Mouse (Mus musculus) heart, adult 8-10 months (tissue): ENCODE results near the gene Runx2. TPM values are rescaled to one million over a fixed set of nuclear protein-coding genes. Genes with fewer than 3 reads are reported as not detected.

Experiments used
- DNase-seq: peaks from one replicate; pipeline ENCODE4 v3.0.0; 2022; ENCODE audit warnings: low spot score
- total RNA-seq, 4 experiments: library from RNA; stranded (reverse); gene quantifications; 2 replicates each; pipeline ENCODE4 v1.2.4; 2022

Gene Runx2
- total RNA-seq, 4 experiments from 2014 or later = 0.12 to 1.2 (median 0.51) TPM

DNA sequence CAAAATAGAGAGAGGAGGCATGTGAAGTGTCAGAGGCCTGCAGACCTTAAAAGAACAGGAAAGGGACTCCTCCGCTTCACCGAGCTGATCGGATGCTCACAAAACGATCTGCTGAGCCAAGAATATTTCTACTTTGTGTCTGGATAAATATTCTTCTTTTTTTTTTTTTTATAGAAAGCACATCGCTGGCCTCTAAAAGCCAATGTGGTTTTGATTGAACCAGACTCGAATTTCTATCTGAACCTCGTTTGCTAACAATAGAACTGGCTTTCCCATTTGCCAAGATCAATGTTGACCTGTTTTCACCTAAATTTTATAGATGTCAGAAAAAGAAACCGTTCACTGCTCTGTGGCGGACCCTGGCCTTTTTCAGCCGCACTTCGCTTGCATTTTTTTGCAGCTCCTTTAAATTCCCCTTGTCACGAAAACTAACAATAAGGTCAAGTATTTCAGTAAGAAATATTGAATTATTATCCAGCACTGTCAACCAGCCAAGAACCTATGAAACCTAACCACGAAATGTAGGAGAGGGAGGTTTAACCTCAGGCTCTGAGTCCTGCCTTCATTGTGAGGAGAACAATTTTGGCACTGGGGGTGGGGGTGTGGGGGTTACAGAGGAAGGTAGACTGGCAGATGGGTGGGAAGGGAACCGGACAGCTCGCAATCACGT, 222.4 kb downstream of the Runx2 start:
- DNase-seq = no peak

DNA sequence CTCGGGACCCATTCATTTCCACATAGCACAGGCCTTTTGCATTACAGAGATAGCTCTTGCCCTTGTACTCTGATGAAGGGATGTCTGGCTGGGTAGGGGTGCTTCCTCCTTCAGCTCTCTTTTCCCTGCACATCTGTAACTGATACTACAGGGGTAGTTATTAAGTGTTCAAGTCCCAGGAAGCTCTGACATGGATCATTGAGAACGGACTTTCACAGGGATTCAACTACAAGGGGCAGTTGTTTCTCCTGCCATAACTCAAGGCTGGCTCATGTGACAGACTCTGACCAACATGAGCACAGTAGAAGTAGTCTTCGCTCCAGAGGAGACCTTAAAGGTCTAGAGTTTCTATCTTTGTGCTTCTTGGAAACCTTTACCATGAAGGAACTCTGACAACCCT, 226.1 kb downstream of the Runx2 start:
- no peak for DNase-seq

DNA sequence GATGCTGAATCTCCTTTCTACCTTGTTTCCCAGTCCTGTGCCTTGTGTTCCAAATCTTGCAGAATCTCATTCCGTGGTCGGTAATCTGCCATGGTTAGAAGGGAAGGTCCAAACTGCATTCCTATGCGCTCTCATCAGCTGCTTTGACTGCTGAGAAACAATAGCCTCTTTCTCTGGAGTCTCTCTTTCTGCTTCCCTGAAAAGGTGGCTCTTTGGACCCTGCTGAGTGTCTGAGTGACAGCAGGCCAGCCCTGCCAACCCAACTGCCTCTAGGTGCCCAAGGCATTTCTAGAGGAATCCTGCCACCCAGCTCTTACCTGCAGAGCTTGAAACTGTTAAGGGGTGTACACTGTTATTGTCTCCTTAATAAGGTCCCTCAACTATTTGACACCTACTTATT, 226.6 kb downstream of the Runx2 start:
- no peak for DNase-seq

DNA sequence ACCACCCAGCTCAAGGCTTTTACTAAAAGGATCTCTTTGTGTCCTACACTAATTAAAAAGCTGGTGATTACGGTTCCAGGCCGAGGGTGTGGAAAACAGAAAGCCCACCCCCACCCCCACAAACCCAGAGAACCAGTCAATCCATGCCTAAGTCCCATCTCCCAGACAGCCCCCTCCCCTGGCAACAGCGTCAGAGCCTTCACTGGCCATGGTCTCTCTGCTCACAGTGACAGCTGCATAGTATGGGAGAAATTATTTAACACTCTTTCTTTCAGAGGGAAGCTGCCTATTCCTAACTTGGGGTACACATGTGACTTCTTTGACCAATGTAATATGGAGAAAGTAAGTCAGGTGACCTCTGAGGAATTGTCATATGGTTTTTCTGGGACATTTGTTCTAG, 228.4 kb downstream of the Runx2 start:
- DNase-seq = no peak

DNA sequence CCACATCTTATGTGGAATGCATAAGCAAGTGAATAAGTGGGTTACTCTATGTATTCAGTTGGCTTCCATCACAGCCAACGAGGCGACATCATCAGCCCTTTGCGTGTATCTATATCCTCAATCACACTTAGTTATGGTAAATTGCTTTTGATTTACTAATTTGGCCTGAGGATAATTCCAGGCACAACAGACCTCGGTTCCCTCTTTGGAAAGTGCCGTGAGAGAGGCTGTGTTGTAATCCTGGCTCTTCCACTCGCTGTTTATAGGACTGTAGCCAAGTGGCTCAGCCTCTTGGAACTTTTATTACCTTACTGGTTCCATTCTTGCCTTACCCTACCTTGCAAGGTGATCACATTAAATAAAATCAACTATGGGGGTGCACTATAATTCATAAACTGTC, 229.8 kb downstream of the Runx2 start:
- no peak for DNase-seq

DNA sequence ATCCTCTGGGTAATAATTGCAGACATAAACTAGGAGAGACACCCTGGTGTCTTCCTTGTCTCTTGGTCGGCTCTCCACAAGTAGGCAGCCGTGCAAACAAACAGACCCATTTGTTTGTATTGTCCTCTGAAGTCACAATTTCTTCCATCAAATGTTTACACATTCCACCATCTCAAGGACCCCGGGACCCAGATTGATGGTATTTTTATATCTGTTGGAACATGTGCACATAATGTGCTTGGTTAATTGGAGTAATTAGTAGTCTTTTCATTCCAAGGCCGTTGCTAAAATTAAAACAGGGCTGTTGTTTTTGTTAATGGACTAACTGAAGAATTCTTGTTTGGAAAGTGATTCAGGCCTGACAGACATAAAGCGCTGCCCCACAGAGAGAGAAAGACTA, 236.8 kb downstream of the Runx2 start:
- no peak for DNase-seq

DNA sequence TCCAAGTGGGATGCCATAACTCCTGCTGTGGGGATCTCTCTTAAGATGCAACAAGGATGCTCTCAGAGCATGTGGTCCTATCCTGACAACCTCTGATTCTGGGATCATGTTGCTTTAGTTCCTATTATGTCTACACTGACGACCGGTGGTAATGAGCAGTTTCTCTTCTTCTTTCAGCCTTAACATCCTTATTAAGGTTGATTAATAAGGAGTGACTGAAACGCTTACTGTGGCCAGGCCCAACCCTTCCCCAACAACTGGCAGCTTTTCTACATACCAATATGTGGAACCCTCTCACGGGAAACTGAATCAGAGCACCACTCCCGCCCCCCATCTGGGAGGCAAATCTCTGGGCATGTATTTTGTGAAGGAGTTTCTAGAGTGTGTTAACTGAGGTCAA, 243.7 kb downstream of the Runx2 start:
- no peak for DNase-seq

DNA sequence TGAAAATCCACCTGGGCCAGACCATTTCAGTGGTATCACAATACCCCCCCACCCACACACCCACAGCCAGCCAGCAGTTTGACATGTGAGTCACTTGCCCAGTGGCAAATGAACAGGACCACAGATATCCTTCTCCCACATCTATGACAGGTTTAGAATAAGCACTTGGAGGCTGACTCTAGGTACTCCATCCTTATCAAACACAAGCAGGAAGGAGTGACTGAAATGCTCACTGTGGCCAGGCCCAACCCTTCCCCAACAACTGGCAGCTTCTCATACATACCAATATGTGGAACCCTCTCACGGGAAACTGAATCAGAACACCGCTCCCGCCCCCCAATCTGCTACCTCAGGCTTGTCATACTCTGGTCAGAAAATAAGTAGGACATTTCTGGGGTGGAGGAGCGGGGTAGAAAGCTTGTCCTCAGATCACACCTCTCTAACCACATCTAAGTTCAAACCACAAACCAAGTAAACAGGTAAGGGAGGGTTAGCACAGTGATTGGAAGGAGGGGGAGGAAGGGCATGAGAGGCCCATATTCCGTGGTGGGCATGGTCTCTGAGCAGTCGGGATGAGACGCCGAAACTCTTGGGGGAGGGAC, 245.5 kb downstream of the Runx2 start:
- no peak for DNase-seq

DNA sequence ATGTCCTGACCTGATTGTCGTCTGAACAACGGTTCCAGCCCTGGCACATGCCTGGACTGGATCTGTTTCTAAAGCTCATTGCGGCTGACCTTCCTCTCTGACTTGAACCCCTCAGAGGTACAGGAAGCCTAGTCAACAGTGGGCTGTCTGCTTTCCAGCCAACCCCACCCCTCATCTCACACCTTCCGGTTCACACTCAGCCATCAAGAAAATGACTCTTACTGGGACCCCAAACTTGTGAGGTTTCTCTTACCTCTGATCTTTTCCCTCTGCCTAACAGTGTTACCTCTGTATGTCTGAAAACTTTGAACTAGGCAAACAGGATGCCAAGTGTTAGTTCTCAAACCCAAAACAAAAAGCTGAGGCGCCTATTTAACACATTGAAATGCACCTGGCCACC, 247.6 kb downstream of the Runx2 start:
- DNase-seq = no peak

DNA sequence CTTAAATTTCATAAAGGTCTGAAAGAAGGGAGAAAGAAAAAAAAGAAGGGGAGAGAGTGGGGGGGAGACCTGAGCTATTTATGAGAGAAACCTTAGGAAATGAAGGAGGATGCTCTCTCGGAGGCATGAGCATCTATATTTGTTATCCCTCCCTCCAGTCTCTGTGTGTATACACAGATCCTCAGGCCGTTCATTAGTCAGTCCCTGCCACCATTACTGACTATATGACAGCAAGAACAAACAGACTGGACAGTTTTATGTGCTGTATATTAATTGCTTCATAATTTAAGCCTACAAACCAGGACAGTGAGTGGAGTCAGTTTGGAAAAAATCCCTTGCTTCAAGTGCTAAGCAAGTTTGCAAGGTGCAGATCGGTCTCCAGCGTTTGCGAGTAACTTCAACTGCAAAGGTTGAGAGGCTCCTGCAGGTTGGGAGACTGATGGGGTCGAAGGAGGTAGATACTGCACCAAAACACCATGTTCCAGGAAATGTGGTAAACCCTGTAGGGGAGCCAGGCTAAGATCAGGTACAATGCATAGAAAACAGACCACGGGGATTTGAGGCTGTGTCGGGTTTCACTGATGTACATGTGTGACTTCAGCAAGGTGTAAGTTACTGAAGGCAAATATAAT, 248.6 kb downstream of the Runx2 start:
- DNase-seq = no peak

DNA sequence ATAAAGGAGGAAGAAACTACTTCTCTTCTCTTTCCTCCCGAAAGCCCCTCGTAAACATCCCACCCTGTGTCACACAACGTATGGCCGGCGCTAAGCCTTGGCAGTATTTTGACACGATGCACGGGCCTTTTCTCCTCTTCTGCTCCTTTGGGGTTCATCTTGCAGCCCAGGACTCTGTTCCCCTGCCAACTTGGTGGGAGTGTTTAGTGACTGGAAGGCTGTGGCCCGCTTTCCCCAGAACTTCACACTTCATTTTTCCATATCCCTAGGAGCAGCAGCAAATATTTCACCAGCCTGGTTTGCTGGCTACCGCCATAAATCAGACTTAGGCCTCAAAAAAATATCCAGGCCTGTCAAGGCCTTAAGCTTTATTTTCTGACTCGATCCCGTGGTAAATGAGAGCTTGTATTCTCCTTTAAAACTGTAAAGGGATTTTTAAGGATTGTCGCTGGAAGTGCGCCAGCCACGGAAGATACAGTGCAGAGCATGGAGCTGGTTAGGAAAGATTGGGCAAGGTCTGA, 249.2 kb downstream of the Runx2 start:
- no peak for DNase-seq

DNA sequence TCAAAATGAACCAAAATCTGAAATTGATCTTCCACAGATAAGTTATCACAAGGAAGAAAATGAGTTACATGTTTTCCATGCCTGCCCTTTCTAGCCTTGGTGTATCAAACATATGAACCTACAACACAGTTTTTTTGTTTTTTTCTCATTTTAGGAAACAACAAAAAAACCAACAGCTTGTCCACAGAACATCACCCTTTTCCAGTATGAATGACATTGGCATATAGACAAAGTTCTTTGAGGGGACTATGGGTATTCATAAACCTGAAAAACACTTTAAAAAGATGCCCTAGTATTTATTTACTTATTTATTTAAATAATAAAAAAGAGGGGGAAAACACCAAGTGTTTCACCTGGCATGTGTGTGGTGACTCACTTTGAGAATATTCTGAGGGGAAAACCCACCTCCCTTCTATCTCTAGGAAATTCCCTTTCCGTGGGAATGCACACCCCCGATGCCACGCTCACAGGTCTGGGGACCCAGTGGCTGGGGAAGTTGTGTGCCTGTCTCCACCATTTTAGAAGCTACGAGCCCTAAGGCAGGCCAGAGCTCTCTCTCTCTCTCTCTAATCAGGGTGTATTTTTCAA, 249.9 kb downstream of the Runx2 start:
- no peak for DNase-seq

DNA sequence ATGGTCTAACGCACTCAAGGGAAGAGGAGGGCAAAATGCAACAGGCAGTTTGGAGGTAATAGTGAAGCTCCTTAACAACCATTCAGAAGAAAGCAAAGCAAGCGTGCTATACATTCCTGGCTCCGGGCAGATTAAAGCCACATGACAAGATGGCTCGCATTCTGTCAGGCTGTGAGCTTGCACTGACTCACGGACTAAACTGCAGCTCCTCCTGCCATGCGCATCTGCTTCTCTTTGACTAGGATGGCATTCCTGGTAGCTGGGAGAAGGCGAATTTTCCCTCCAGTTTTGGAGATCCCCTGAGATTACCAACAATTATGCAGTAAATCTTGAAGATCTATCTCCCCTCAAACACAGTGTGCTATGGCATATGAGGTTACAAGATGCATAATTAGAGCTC, 254.6 kb downstream of the Runx2 start:
- no peak for DNase-seq

DNA sequence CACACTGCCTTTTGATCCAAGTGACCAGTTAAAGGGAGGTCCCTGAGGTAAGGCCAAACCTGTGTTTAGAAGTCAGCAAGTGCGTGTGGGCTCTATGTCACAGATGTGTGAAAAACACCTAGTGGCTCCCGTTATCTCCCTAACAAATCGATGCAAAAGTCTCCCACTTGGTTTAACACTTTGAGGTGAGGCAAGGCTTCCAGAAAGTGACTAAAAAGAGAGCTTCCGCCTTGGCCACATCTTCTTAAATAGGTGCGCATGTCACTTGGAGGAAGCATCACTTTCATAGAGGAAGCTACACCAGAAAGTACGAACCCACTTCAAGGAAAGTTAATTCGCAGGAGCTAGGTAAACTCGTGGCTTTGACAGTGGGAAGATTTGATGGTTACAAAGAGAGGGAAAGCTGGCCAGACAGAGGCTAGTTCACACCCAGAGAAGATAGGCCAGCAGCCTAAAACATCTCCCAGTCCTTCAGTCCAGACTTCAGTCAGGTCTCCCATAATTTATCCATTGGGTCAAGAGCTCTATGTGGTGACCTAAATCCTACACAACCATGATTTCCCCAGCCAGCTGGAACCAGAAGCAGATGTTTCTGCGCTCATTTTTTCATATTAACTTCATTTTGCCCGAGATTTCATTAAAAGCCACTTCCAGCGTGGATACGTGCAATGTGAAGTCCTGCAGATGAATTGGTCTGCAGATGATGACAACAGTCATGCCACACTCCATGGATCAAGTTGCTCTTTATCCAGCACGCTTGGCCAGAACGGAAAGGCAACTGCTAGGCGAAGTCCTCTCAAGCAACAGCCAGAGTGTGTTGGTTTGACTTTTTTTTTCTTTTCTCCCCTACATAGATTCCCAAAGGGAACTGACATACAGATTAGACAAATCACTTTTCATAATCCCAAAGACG, 257.1 kb downstream of the Runx2 start:
- DNase-seq = no peak

DNA sequence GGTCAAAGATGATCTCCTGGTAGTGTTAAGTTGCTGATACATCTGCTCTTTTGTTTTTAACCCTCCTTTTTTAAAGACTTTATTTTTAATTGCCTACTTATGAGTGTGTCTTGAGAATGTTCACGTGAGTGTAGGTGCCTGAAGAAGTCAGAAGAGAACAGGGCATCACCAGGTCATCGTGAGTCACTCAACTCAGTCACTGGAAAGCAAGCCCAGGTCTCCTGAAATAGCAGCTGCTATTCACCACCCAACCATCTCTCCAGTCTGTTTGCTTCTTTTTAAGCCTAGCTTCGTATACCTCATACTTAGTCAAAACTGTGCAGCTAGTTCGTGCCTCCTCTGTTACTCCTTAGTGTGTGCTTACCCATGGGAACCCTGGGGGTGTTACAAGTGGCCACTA, 259.7 kb downstream of the Runx2 start:
- DNase-seq = no peak

DNA sequence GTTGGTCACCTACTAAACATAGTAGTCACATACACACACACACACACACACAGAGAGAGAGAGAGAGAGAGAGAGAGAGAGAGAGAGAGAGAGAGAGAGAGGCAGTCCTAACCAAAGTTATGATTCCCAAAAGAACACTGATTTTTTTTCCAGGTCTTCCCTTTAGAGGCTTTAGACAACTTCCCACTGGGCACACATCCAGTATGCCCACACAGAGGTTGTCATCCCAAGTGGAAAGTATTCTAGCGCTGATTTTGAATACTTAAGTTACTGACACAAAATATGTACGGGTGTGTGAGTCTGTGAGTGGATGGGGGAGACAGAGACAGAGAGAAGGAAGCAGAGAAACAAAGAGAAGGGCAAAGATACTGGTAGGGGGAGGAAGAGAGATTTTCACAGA, 265.0 kb downstream of the Runx2 start:
- DNase-seq = no peak

DNA sequence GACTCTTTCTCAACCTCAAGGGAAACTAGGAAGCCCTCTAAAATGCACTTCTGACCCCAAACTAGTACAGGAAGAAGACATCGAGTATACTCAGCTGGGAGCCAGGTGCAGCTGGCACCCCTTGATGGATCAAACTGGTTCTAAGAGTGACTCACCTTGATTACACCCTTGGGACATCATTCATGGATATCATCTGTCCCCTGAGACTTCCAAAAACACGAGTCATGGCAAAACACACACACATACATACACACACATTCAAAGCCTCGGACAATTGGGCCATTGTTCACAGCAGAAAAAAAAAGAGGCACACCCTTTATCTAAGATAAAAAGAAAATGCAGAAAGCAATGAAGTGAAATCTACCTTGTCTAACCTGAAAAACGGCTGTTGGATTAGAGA, 266.7 kb downstream of the Runx2 start:
- no peak for DNase-seq

DNA sequence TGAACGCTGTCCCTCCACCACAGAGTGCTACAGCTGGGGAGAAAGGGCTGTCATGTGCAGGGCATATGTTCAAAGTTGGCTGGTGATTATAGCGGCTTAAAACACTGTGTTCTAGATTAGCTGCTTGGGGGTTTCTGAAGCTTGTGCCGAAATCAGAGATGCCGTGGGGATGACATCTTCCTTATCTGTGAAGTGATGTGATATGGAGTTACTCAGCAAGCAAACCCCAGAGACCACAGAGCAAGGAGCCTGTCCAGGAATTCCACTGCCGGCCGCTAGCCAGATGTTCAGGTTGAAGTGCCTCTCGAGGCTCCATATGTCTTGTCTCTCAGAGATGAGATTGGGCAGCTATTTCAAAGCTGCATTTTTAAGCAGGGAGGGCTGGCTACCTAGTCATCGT, 267.8 kb downstream of the Runx2 start:
- no peak for DNase-seq

DNA sequence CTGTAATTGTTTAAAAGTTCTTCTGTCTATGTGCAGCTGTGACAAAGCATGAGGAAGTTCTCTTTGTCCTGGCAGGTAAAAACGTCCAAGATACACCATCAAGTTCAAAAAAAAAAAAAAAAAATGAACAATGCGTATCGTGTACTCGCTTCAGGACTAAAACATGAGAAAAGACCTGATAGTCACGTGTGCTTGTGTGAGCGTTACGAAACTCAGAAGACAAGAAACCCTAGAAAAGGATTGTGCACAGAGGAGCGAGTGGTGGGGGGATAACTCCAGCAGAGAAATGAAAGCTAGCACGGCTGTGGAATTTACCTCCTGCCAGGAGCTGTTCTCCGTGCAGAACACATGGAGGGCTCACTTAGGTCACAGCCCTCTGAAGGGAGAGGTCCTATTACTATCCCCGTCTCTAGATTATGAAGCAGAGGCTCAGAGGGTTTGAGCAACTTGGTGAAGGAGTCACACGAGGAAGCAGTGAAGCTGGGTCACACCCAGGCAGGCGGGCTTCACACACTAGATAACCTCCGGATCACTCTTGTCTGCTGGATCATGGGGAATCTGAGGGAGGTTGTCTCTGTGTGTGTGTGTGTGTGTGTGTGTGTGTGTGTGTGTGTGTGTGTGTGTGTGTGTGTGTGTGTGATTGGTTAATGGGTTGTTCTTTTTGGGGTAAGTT, 269.3 kb downstream of the Runx2 start:
- DNase-seq = no peak

DNA sequence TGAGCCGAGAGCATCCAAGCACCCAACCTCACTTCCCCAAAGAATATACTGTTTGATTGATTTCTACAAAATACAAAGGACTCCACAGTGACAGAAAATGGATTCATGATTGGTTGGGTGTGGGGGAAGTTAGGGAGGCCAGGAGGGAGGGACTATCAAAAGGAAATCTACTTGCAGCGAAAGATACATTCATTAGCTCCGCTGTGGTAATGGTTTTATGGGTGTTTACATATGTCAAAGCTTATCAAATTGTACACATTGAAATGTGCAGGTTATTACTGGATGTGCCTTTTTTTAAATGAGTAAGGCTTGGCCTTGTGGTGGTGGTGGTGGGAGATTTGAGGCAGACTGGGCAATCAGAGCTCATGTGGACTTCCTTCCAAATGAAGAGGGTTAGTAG, 271.9 kb downstream of the Runx2 start:
- no peak for DNase-seq

DNA sequence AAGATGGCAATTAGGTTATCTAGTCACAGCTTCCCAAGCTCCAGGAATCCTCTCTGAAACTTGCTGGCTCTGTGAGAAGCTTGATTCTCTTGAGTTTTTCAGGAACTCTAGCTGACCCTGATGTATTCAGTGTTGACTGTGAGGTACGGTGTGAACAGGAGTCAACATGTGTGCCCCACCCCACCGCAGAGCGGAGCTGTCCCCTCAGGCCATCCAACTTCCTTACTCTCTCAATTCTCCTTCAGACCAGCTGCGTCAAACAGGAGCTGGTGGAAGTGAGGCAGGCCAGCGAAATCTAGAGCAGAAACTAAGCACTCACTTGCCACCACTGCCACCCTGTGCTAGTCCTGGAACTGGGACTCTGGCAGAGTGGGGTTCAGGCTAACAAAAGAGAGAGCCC, 273.9 kb downstream of the Runx2 start:
- DNase-seq = no peak
